In genomic region chr3:53361202-53361601, GRCm38 (mm10) we compare ENCODE assay signal across 10 mouse cellular contexts.
"Had no signal": no experiment of that assay in that cellular context is flagged by ENCODE, and none has a peak within 500 bp of the region (broad histone marks: within the 10 kb centered on the region; RNA-seq: fewer than 3 reads in every experiment).

No protein-coding gene starts in this region.

- ATAC-seq: midbrain, embryonic 13.5 days had no signal

- H3K9me3 ChIP-seq: limb, embryonic 12.5 days; liver, embryonic 15.5 days; midbrain, embryonic 13.5 days had no signal

- H3K27me3 ChIP-seq: limb, embryonic 12.5 days; liver, embryonic 15.5 days; midbrain, embryonic 13.5 days had no signal

- H3K27ac ChIP-seq: limb, embryonic 12.5 days; liver, embryonic 15.5 days; macrophage; midbrain, embryonic 13.5 days had no signal

- H3K4me2 ChIP-seq: limb, embryonic 12.5 days; liver, embryonic 15.5 days; midbrain, embryonic 13.5 days had no signal

- H3K36me3 ChIP-seq: limb, embryonic 12.5 days; liver, embryonic 15.5 days; midbrain, embryonic 13.5 days had no signal

- H3K4me1 ChIP-seq: limb, embryonic 12.5 days; liver, embryonic 15.5 days; midbrain, embryonic 13.5 days had no signal

- DNase-seq: kidney, adult 8-10 months; kidney, postnatal 25 days; lung, adult 2 months; lung, postnatal 14 days; right cerebral cortex, postnatal 14 days; thymus, postnatal 36 days had no signal

- H3K4me3 ChIP-seq: limb, embryonic 12.5 days; liver, embryonic 15.5 days; midbrain, embryonic 13.5 days had no signal

- H3K9ac ChIP-seq: limb, embryonic 12.5 days; liver, embryonic 15.5 days; midbrain, embryonic 13.5 days had no signal
